Mouse (Mus musculus) heart, adult 2 months (tissue): ENCODE measurements around the gene Map3k1.

Experiments used
- CTCF ChIP-seq: fragments of 200-600 bp; IDR thresholded peaks from 2 replicates; pipeline ENCODE4 v1.8.1; 2022; ENCODE audit warnings: antibody characterized with exemption, mild to moderate bottlenecking, moderate library complexity
- EP300 ChIP-seq: fragments of 200-500 bp; IDR thresholded peaks from 2 replicates; pipeline ENCODE4 v1.6.1; 2011; ENCODE audit warnings: low read depth, low read length, control low read depth; ENCODE audit not compliant: insufficient read depth
- POLR2A ChIP-seq: fragments of 200-500 bp; IDR thresholded peaks from 2 replicates; pipeline ENCODE4 v1.6.1; 2011; ENCODE audit warnings: mild to moderate bottlenecking, low read depth, low read length, control low read depth; ENCODE audit not compliant: insufficient read depth

GRCm38 (mm10) chr13:111792975-111793287 lies 15.9 kb downstream of the Map3k1 start:
- TF ChIP-seq CTCF: no peak
- TF ChIP-seq POLR2A: no peak
- TF ChIP-seq EP300: no peak
